Mouse (Mus musculus) lung, adult 2 months (tissue): ENCODE measurements around the gene Cutal.
"Not testable (repeated sequence)": the region's sequence is repeated elsewhere in the genome, so short reads cannot be mapped to it uniquely, and the experiment has no call there.

Experiments
- CTCF ChIP-seq: fragments of 200-500 bp; IDR thresholded peaks from 2 replicates; pipeline ENCODE4 v1.5.1; 2011; ENCODE audit warnings: mild to moderate bottlenecking, low read length, control low read depth; ENCODE audit not compliant: insufficient read depth
- POLR2A ChIP-seq: fragments of 200-500 bp; IDR thresholded peaks from 2 replicates; pipeline ENCODE4 v1.6.1; 2011; ENCODE audit warnings: low read depth, mild to moderate bottlenecking, control low read depth, low read length, borderline replicate concordance; ENCODE audit errors: extremely low read depth

GRCm38 (mm10) chr2:34840143-34840542 is 34.1 kb upstream of the Cutal start:
- TF ChIP-seq POLR2A: not testable (repeated sequence)
- TF ChIP-seq CTCF: 0 out of 2 replicates have a peak, but pooled peaks have one; percentile 30
